Mouse (Mus musculus): ENCODE measurements around the gene Slc6a19.
"Not testable (repeated sequence)": the region's sequence is repeated elsewhere in the genome, so short reads cannot be mapped to it uniquely, and the experiment has no call there.

The Slc6a19 gene

GRCm38 (mm10) chr13:73713204-73713603 is 8.5 kb upstream of the Slc6a19 start:
- DNase-seq (ENCODE audit: low spot score in 2 of 2): no peak

GRCm38 (mm10) chr13:73712228-73712627 is 7.6 kb upstream of the Slc6a19 start:
- no peak for DNase-seq (ENCODE audit: low spot score in 2 of 2)

- DNase-seq (ENCODE audit: low spot score in 2 of 2): no peak
These were observed 7.1 kb upstream of the Slc6a19 start for GRCm38 (mm10) chr13:73711803-73712202.

GRCm38 (mm10) chr13:73711221-73711620 is 6.6 kb upstream of the Slc6a19 start:
- DNase-seq (ENCODE audit: low spot score in 2 of 2): no peak

- DNase-seq (ENCODE audit: low spot score in 2 of 2): no peak
These were observed 4.8 kb upstream of the Slc6a19 start for GRCm38 (mm10) chr13:73709491-73709890.

GRCm38 (mm10) chr13:73703486-73703885 is 1.2 kb downstream of the Slc6a19 start:
- not testable (repeated sequence) for DNase-seq (ENCODE audit: low spot score in 2 of 2)

- peak in 1 of 2 experiments; percentile 36 for DNase-seq (ENCODE audit: low spot score in 2 of 2)
These were observed 1.9 kb downstream of the Slc6a19 start for GRCm38 (mm10) chr13:73702776-73703175.

- DNase-seq (ENCODE audit: low spot score in 2 of 2): no peak
These were observed 3.3 kb downstream of the Slc6a19 start for GRCm38 (mm10) chr13:73701161-73701883.

GRCm38 (mm10) chr13:73700554-73700953 is 4.1 kb downstream of the Slc6a19 start:
- DNase-seq (ENCODE audit: low spot score in 2 of 2): no peak

GRCm38 (mm10) chr13:73699714-73700113 is 5.0 kb downstream of the Slc6a19 start:
- no peak for DNase-seq (ENCODE audit: low spot score in 2 of 2)

- no peak for DNase-seq (ENCODE audit: low spot score in 2 of 2)
These were observed 8.1 kb downstream of the Slc6a19 start for GRCm38 (mm10) chr13:73696529-73696928.

- DNase-seq (ENCODE audit: low spot score in 2 of 2): no peak
These were observed 9.7 kb downstream of the Slc6a19 start for GRCm38 (mm10) chr13:73694972-73695371.

- no peak for DNase-seq (ENCODE audit: low spot score in 2 of 2)
These were observed 11.3 kb downstream of the Slc6a19 start for GRCm38 (mm10) chr13:73693333-73693732.

GRCm38 (mm10) chr13:73692249-73692868 is 12.3 kb downstream of the Slc6a19 start:
- peak in 1 of 2 experiments; percentile 54 for DNase-seq (ENCODE audit: low spot score in 2 of 2)

GRCm38 (mm10) chr13:73688934-73689333 is 15.7 kb downstream of the Slc6a19 start:
- DNase-seq (ENCODE audit: low spot score in 2 of 2): no peak

GRCm38 (mm10) chr13:73687601-73688000 is 17.1 kb downstream of the Slc6a19 start:
- DNase-seq (ENCODE audit: low spot score in 2 of 2): no peak

GRCm38 (mm10) chr13:73685502-73685901 is 19.2 kb downstream of the Slc6a19 start:
- no peak for DNase-seq (ENCODE audit: low spot score in 2 of 2)

GRCm38 (mm10) chr13:73684412-73684811 is 20.3 kb downstream of the Slc6a19 start:
- DNase-seq (ENCODE audit: low spot score in 2 of 2): no peak

GRCm38 (mm10) chr13:73683682-73684081 is 21.0 kb downstream of the Slc6a19 start:
- no peak for DNase-seq (ENCODE audit: low spot score in 2 of 2)

GRCm38 (mm10) chr13:73682226-73682625 is 22.4 kb downstream of the Slc6a19 start:
- DNase-seq (ENCODE audit: low spot score in 2 of 2): no peak

- DNase-seq (ENCODE audit: low spot score in 2 of 2): no peak
These were observed 24.3 kb downstream of the Slc6a19 start for GRCm38 (mm10) chr13:73680394-73680793.

GRCm38 (mm10) chr13:73679311-73679710 is 25.4 kb downstream of the Slc6a19 start:
- no peak for DNase-seq (ENCODE audit: low spot score in 2 of 2)

- no peak for DNase-seq (ENCODE audit: low spot score in 2 of 2)
These were observed 26.8 kb downstream of the Slc6a19 start, which contains the start of gene Slc6a18 for GRCm38 (mm10) chr13:73677853-73678252. TSS of gene Slc6a18 (minus strand) at chr13:73678023.

Measured in natural killer cell, adult 2 months (primary cell).